In the genomic region with DNA sequence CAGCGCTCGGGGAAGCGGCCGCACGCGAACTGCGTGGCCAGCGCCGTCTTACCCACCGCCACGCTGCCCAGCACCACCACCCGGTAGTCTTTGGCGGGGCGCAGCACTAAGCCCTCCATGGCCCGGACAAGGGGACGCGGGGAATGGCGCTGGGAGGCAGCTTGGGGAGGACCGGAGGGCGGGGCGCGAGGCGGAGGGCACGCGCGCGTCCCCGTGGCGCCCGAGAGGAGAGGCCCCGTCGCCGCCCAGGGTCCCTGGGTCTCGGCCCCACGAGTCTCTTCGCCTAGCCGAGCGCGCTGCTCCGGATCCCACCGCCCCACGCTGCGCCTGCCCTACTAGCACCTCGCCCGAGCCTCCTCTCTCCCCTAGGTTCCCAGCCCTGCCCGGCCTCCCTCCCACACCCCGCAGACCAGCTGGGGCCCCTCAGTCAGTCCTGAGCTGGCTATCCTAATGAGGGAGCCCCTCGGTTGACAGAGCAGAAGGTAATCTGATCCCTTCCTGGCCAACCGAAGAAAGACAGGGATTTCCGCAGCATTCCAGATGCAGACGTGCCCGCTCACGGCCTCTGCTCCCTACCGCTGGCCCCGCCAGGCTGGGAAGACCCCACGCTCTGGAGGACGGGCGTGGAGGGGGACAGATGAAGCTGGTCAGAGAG, we compare ENCODE assay signal across 8 mouse cellular contexts. TPM values are rescaled to one million over a fixed set of nuclear protein-coding genes. Genes with fewer than 3 reads are reported as not detected.
DNase-seq lines count a peak whose midpoint lies in the region; ATAC-seq and TF ChIP-seq lines count a peak whose summit lies in the region.

A gene (minus strand): TSS at position 172 of the 655 bp plus-strand sequence.

- peaks cover 15% of the 10 kb centered on the region for H3K4me1 ChIP-seq in G1E (ENCODE audit: insufficient read depth, low read depth, low read length)
- peaks cover 18% of the 10 kb centered on the region for H3K4me1 ChIP-seq in forebrain, embryonic 15.5 days
- H3K4me1 ChIP-seq in intestine, postnatal 0 days (replicated peaks; ENCODE audit: control insufficient read depth, insufficient read depth, low read length) = no peaks in the 10 kb centered on the region
- peaks cover 27% of the 10 kb centered on the region for H3K4me1 ChIP-seq in midbrain, embryonic 12.5 days

- no peak for TF ChIP-seq CTCF in G1E (IDR thresholded peaks at IDR 0.05; ENCODE audit: low read depth, low read length)
- TF ChIP-seq CTCF in intestine, postnatal 0 days (IDR thresholded peaks at IDR 0.05; ENCODE audit: low read depth) = no peak

- peak within 1 kb of the TSS; percentile 4; the same call in 1 of the 2 replicates for H3K9ac ChIP-seq in forebrain, embryonic 15.5 days (replicated peaks)
- peak within 1 kb of the TSS; percentile 48 for H3K9ac ChIP-seq in intestine, postnatal 0 days (ENCODE audit: low read depth, low read length)
- peak within 1 kb of the TSS; percentile 51 for H3K9ac ChIP-seq in midbrain, embryonic 12.5 days (replicated peaks)

- under 1% methylated on average over 58 of the region's 58 CpGs for WGBS in forebrain, embryonic 15.5 days
- under 1% methylated on average over 35 of the region's 58 CpGs for WGBS in intestine, postnatal 0 days
- WGBS in midbrain, embryonic 12.5 days = under 1% methylated on average over 34 of the region's 58 CpGs

- intact Hi-C loops in gastrocnemius, postnatal 14 days (cut with DNase I; ENCODE audit: low total_unique reads) = no loop called here

- no peak for ATAC-seq in G1E (ENCODE audit: extremely low read depth, insufficient number of reproducible peaks, low FRiP score, poor library complexity, severe bottlenecking)
- no peak for ATAC-seq in forebrain, embryonic 15.5 days (replicated peaks)
- ATAC-seq in intestine, postnatal 0 days = peak; percentile 42
- peak; percentile 81 for ATAC-seq in midbrain, embryonic 12.5 days (ENCODE audit: low FRiP score, low read depth)
- ATAC-seq in activated CD4-positive, CD25-positive, alpha-beta regulatory T cell, adult 4 months = no peak

- peak within 1 kb of the TSS; percentile 2; the same call in 1 of the 2 replicates for H3K4me3 ChIP-seq in G1E (ENCODE audit: low read depth, low read length)
- peak within 1 kb of the TSS; percentile 39 for H3K4me3 ChIP-seq in forebrain, embryonic 15.5 days
- H3K4me3 ChIP-seq in intestine, postnatal 0 days (ENCODE audit: low read depth, low read length) = peak within 1 kb of the TSS; percentile 48
- peak within 1 kb of the TSS; percentile 43 for H3K4me3 ChIP-seq in midbrain, embryonic 12.5 days

- H3K9me3 ChIP-seq in G1E (replicated peaks) = peaks cover 12% of the 10 kb centered on the region
- no peaks in the 10 kb centered on the region for H3K9me3 ChIP-seq in forebrain, embryonic 15.5 days
- no peaks in the 10 kb centered on the region for H3K9me3 ChIP-seq in intestine, postnatal 0 days (ENCODE audit: control insufficient read depth)
- no peaks in the 10 kb centered on the region for H3K9me3 ChIP-seq in midbrain, embryonic 12.5 days

- no peaks in the 10 kb centered on the region for H3K36me3 ChIP-seq in G1E (replicated peaks)
- H3K36me3 ChIP-seq in forebrain, embryonic 15.5 days = no peaks in the 10 kb centered on the region
- H3K36me3 ChIP-seq in intestine, postnatal 0 days (ENCODE audit: control insufficient read depth, insufficient read depth) = no peaks in the 10 kb centered on the region
- H3K36me3 ChIP-seq in midbrain, embryonic 12.5 days = no peaks in the 10 kb centered on the region

- H3K27ac ChIP-seq in forebrain, embryonic 15.5 days (replicated peaks) = no peak within 1 kb of the TSS
- no peak within 1 kb of the TSS for H3K27ac ChIP-seq in intestine, postnatal 0 days (ENCODE audit: low read depth, low read length)
- no peak within 1 kb of the TSS for H3K27ac ChIP-seq in midbrain, embryonic 12.5 days (replicated peaks)

- H3K27me3 ChIP-seq in G1E (ENCODE audit: insufficient read depth, low read length) = peaks cover 60% of the 10 kb centered on the region
- peaks cover 64% of the 10 kb centered on the region for H3K27me3 ChIP-seq in forebrain, embryonic 15.5 days
- peaks cover 46% of the 10 kb centered on the region for H3K27me3 ChIP-seq in intestine, postnatal 0 days (replicated peaks; ENCODE audit: control insufficient read depth, insufficient read depth, low read length)
- peaks cover 68% of the 10 kb centered on the region for H3K27me3 ChIP-seq in midbrain, embryonic 12.5 days

- peak within 1 kb of the TSS; percentile 52 for H3K4me2 ChIP-seq in forebrain, embryonic 15.5 days (replicated peaks)
- H3K4me2 ChIP-seq in intestine, postnatal 0 days (replicated peaks; ENCODE audit: low read depth) = peak within 1 kb of the TSS; percentile 78
- H3K4me2 ChIP-seq in midbrain, embryonic 12.5 days (replicated peaks) = peak within 1 kb of the TSS; percentile 62

- peak; percentile 54 for DNase-seq in gastrocnemius, postnatal 14 days
- DNase-seq in gastrocnemius, postnatal 25 days = no peak
- DNase-seq in G1E (ENCODE audit: low spot score) = no peak
- DNase-seq in cerebellum, adult 11 months = no peak

RNA-seq across cellular contexts. Expression of the gene that starts here (rescaled TPM):
- total RNA-seq in gastrocnemius, postnatal 14 days (2021) = 1 to 10 TPM; 1.7 to 3.4 TPM
- total RNA-seq in gastrocnemius, postnatal 25 days (2021) = under 1 TPM; 0.38 to 0.72 TPM
- not detected in 2 replicates for total RNA-seq in G1E (2014; fragmentation: Nextera tagmentation)
- total RNA-seq in G1E (2017) = 0.11 TPM in 1 of 2 replicates, not detected in the other
- not detected in 2 replicates for polyA plus RNA-seq in G1E (2012)
- 0.55 and 0.79 TPM in 2 replicates for polyA plus RNA-seq in forebrain, embryonic 15.5 days (2015; fragmentation: Nextera tagmentation; extraction: Ambion mirVana)
- 7.3 and 8.6 TPM in 2 replicates for polyA plus RNA-seq in intestine, postnatal 0 days (2015; fragmentation: Nextera tagmentation; extraction: Ambion mirVana)
- 2.3 and 3.5 TPM in 2 replicates for polyA plus RNA-seq in midbrain, embryonic 12.5 days (2016; fragmentation: Nextera tagmentation; extraction: Ambion mirVana)
- not detected for polyA plus RNA-seq in activated CD4-positive, CD25-positive, alpha-beta regulatory T cell, adult 4 months (2017; shearing (Covaris generic))

Comparison
In these comparisons a context has a peak if more than half of its experiments do, and no peak if none do; other contexts are left out.
1. ATAC-seq: peak in intestine, postnatal 0 days (single experiment) and midbrain, embryonic 12.5 days (single experiment); none in G1E (single experiment), forebrain, embryonic 15.5 days (single experiment) and activated CD4-positive, CD25-positive, alpha-beta regulatory T cell, adult 4 months (single experiment).
2. Peak in every context shown above with its lines, with median percentiles within 50 percentile points of each other: H3K4me3 ChIP-seq, H3K4me2 ChIP-seq and H3K9ac ChIP-seq.